Comparison of ENCODE assay signal across 7 mouse cellular contexts in genomic region chr14:50943932-50944667, GRCm38 (mm10). TPM values are rescaled to one million over a fixed set of nuclear protein-coding genes. Genes with fewer than 3 reads are reported as not detected.
DNase-seq lines count a peak whose midpoint lies in the region; ATAC-seq lines count a peak whose summit lies in the region.

Gene Gm49342 (plus strand): TSS chr14:50944517.

- no peaks in the 10 kb centered on the region for H3K4me1 ChIP-seq in intestine, embryonic 16.5 days (ENCODE audit: control insufficient read depth, insufficient read depth, low read length)
- peaks cover 7% of the 10 kb centered on the region; the same call in 1 of the 2 replicates for H3K4me1 ChIP-seq in midbrain, embryonic 11.5 days (ENCODE audit: control insufficient read depth, insufficient read depth, low read length)

- peak within 1 kb of the TSS; percentile 62 for H3K4me2 ChIP-seq in intestine, embryonic 16.5 days (ENCODE audit: low read depth, low read length)
- H3K4me2 ChIP-seq in midbrain, embryonic 11.5 days, result peak within 1 kb of the TSS; percentile 61

- H3K9ac ChIP-seq in intestine, embryonic 16.5 days (ENCODE audit: low read depth, low read length), result peak within 1 kb of the TSS; percentile 71
- H3K9ac ChIP-seq in midbrain, embryonic 11.5 days (ENCODE audit: low read length), result peak within 1 kb of the TSS; percentile 60

- no peaks in the 10 kb centered on the region for H3K36me3 ChIP-seq in intestine, embryonic 16.5 days (ENCODE audit: control insufficient read depth, insufficient read depth, low read length)
- no peaks in the 10 kb centered on the region for H3K36me3 ChIP-seq in midbrain, embryonic 11.5 days (ENCODE audit: control insufficient read depth, insufficient read depth, low read length)

- no peaks in the 10 kb centered on the region for H3K27me3 ChIP-seq in intestine, embryonic 16.5 days (replicated peaks; ENCODE audit: control insufficient read depth, insufficient read depth, low read length)
- H3K27me3 ChIP-seq in midbrain, embryonic 11.5 days (ENCODE audit: control insufficient read depth, insufficient read depth, low read length), result no peaks in the 10 kb centered on the region

- peak within 1 kb of the TSS; percentile 94 for H3K27ac ChIP-seq in intestine, embryonic 16.5 days (ENCODE audit: low read length)
- peak within 1 kb of the TSS; percentile 32 for H3K27ac ChIP-seq in midbrain, embryonic 11.5 days (ENCODE audit: low read depth, low read length)

- H3K9me3 ChIP-seq in intestine, embryonic 16.5 days (ENCODE audit: control insufficient read depth, low read length), result no peaks in the 10 kb centered on the region
- no peaks in the 10 kb centered on the region for H3K9me3 ChIP-seq in midbrain, embryonic 11.5 days (ENCODE audit: control insufficient read depth, low read length)

- peak; percentile 97 to 99 for DNase-seq in adrenal gland, adult 18-20 months (ENCODE audit: low spot score in 2 of 2)
- peak; percentile 86 for DNase-seq in embryo, embryonic 11.5 days (ENCODE audit: low read depth, low spot score)
- peak; percentile 91 to 95 for DNase-seq in gastrocnemius, postnatal 4 days (ENCODE audit: low spot score in 2 of 2)
- DNase-seq in left cerebral cortex, postnatal 36 days (ENCODE audit: low spot score in 2 of 2), result peak; percentile 86 to 89
- DNase-seq in midbrain, embryonic 11.5 days (ENCODE audit: low spot score, missing footprints), result peak; percentile 98
- DNase-seq in skeletal muscle tissue, adult 2 months (ENCODE audit: low read depth, low spot score), result peak; percentile 94

- H3K4me3 ChIP-seq in intestine, embryonic 16.5 days (ENCODE audit: low read length), result peak within 1 kb of the TSS; percentile 59
- peak within 1 kb of the TSS; percentile 38 for H3K4me3 ChIP-seq in midbrain, embryonic 11.5 days (ENCODE audit: low read depth, low read length)

- intact Hi-C loops in left cerebral cortex, postnatal 36 days (cut with DNase I), result loop anchor here (1.0 kb wide), 1 partner anchor 119 kb away; no protein-coding TSS in a partner anchor

- peak; percentile 99 for ATAC-seq in intestine, embryonic 16.5 days
- peak; percentile 100 for ATAC-seq in midbrain, embryonic 11.5 days (ENCODE audit: low FRiP score)

- 15% methylated on average over 31 of the region's 31 CpGs for WGBS in intestine, embryonic 16.5 days
- WGBS in midbrain, embryonic 11.5 days, result 18% methylated on average over 31 of the region's 31 CpGs

RNA-seq across cellular contexts. Expression of gene Gm49342, which starts in this region (rescaled TPM):
- 10 to 100 TPM; 31.9 to 43.9 TPM for total RNA-seq in adrenal gland, adult 18-20 months (2021)
- total RNA-seq in gastrocnemius, postnatal 4 days (2021), result 1 to 10 TPM; 7.9 to 8.5 TPM
- not detected in 2 replicates for polyA plus RNA-seq in intestine, embryonic 16.5 days (2015; fragmentation: Nextera tagmentation; extraction: Ambion mirVana)
- 10 to 100 TPM in 1 of 2 experiments, 1 to 10 TPM in 1; 10.0 to 13.0 TPM for total RNA-seq in left cerebral cortex, postnatal 36 days (2021)
- not detected in 2 replicates for polyA plus RNA-seq in midbrain, embryonic 11.5 days (2014; fragmentation: Nextera tagmentation; extraction: Ambion mirVana)

Comparison
In these comparisons a context has a peak if more than half of its experiments do, and no peak if none do; other contexts are left out.
1. Peak in every context shown above with its lines: DNase-seq, ATAC-seq, H3K4me3 ChIP-seq and H3K27ac ChIP-seq.
2. Peak in ATAC-seq, H3K4me3 ChIP-seq, H3K27ac ChIP-seq, H3K9ac ChIP-seq and H3K4me2 ChIP-seq in intestine, embryonic 16.5 days; RNA of the gene not detected or under 1 TPM.
3. Peak in DNase-seq, ATAC-seq, H3K4me3 ChIP-seq, H3K27ac ChIP-seq, H3K9ac ChIP-seq and H3K4me2 ChIP-seq in midbrain, embryonic 11.5 days; RNA of the gene not detected or under 1 TPM.